Mouse (Mus musculus) intestine, embryonic 15.5 days (tissue): ENCODE data around the gene Pigo. TPM values are rescaled to one million over a fixed set of nuclear protein-coding genes. Genes with fewer than 3 reads are reported as not detected.
"Not testable (repeated sequence)": the region's sequence is repeated elsewhere in the genome, so short reads cannot be mapped to it uniquely, and the experiment has no call there.

Experiments used
- ATAC-seq: fragments of 200-750 bp; cut with Nextera tagmentation; 2 replicates; pipeline ENCODE4 v1.8.0; 2017; ENCODE audit warnings: moderate TSS enrichment, moderate library complexity
- H3K27ac ChIP-seq: fragments of 300-500 bp; sonication (generic); 2 replicates; pipeline ENCODE4 v1.5.1; 2015; ENCODE audit warnings: mild to moderate bottlenecking, inconsistent platforms
- H3K27me3 ChIP-seq: fragments of 300-500 bp; sonication (generic); replicated peaks from 2 replicates; pipeline ENCODE4 v1.6.1; 2015; ENCODE audit warnings: inconsistent platforms
- H3K36me3 ChIP-seq: fragments of 300-500 bp; sonication (generic); 2 replicates; pipeline ENCODE4 v1.6.1; 2015; ENCODE audit warnings: inconsistent platforms
- H3K4me1 ChIP-seq: fragments of 300-500 bp; sonication (generic); replicated peaks from 2 replicates; pipeline ENCODE4 v1.6.1; 2015; ENCODE audit warnings: inconsistent platforms
- H3K4me2 ChIP-seq: fragments of 300-500 bp; sonication (generic); replicated peaks from 2 replicates; pipeline ENCODE4 v1.6.1; 2015; ENCODE audit warnings: mild to moderate bottlenecking, inconsistent platforms
- H3K4me3 ChIP-seq: fragments of 300-500 bp; sonication (generic); replicated peaks from 2 replicates; pipeline ENCODE4 v1.5.1; 2015; ENCODE audit warnings: inconsistent platforms
- H3K9ac ChIP-seq: fragments of 300-500 bp; sonication (generic); 2 replicates; pipeline ENCODE4 v1.6.1; 2015; ENCODE audit warnings: inconsistent platforms
- H3K9me3 ChIP-seq: fragments of 300-500 bp; sonication (generic); 2 replicates; pipeline ENCODE4 v1.6.1; 2016; ENCODE audit warnings: inconsistent platforms
- WGBS: fragments of 180-500 bp; shearing (Covaris S2); methylation state at CpG from one replicate; pipeline ENCODE4 v1.1.7; 2015; 5-methylcytosine and 5-hydroxymethylcytosine counted together
- polyA plus RNA-seq: library from polyadenylated mRNA; unstranded; fragments of >200 nt; fragmentation: Nextera tagmentation; extraction: Ambion mirVana; gene quantifications from 2 replicates; pipeline ENCODE4 v1.2.1, GENCODE M21; 2015

Pigo gene
- polyA plus RNA-seq, 1 experiment from 2014 or later: 28.2 TPM

- ATAC-seq: peak; percentile 49; the same call in 1 of the 2 replicates
- not testable (repeated sequence) for H3K9ac ChIP-seq
- peaks cover 25% of the 10 kb centered on the region for H3K36me3 ChIP-seq
These were observed 45.2 kb downstream of the Pigo start for GRCm38 (mm10) chr4:42980467-42980866.

GRCm38 (mm10) chr4:42978062-42978461, 47.6 kb downstream of the Pigo start:
- H3K9ac ChIP-seq: no peak overlapping the region
- no peaks in the 10 kb centered on the region for H3K9me3 ChIP-seq
- H3K4me3 ChIP-seq: no peak overlapping the region
- H3K4me1 ChIP-seq: no peaks in the 10 kb centered on the region
- no peak for ATAC-seq
- H3K27ac ChIP-seq: no peak overlapping the region
- H3K36me3 ChIP-seq: peaks cover 8% of the 10 kb centered on the region
- no peak overlapping the region for H3K4me2 ChIP-seq
- no peaks in the 10 kb centered on the region for H3K27me3 ChIP-seq
- 93% methylated on average over 4 of the region's 4 CpGs for WGBS

More at GRCm38 (mm10) chr4:42980467-42980866, 45.2 kb downstream of the Pigo start:
- H3K4me2 ChIP-seq, H3K9me3 ChIP-seq, H3K4me3 ChIP-seq, H3K27ac ChIP-seq, H3K4me1 ChIP-seq, H3K27me3 ChIP-seq: not testable (repeated sequence)
- 91% methylated on average over 8 of the region's 8 CpGs for WGBS

- Histone ChIP-seq H3K4me1 (no peaks in the 10 kb centered on the region), H3K9ac (no peak overlapping the region), H3K4me2 (no peak overlapping the region), H3K9me3 (no peaks in the 10 kb centered on the region), H3K27ac (no peak overlapping the region), H3K36me3 (peaks cover 4% of the 10 kb centered on the region), H3K4me3 (no peak overlapping the region), H3K27me3 (no peaks in the 10 kb centered on the region)
- ATAC-seq: no peak
- 76% methylated on average over 5 of the region's 5 CpGs for WGBS
These were observed 51.8 kb downstream of the Pigo start for GRCm38 (mm10) chr4:42973868-42974267.

- no peak overlapping the region for H3K4me3 ChIP-seq
- WGBS: 60% methylated on average over 4 of the region's 4 CpGs
- no peak overlapping the region for H3K27ac ChIP-seq
- ATAC-seq: no peak
- no peak overlapping the region for H3K4me2 ChIP-seq
- H3K4me1 ChIP-seq: no peaks in the 10 kb centered on the region
- H3K36me3 ChIP-seq: no peaks in the 10 kb centered on the region
- no peaks in the 10 kb centered on the region for H3K9me3 ChIP-seq
- no peaks in the 10 kb centered on the region for H3K27me3 ChIP-seq
- no peak overlapping the region for H3K9ac ChIP-seq
These were observed 52.7 kb downstream of the Pigo start for GRCm38 (mm10) chr4:42972952-42973351.

GRCm38 (mm10) chr4:42969304-42969703, 56.3 kb downstream of the Pigo start, which contains the start of gene 1700022I11Rik:
Gene 1700022I11Rik, plus strand, starts transcription at chr4:42969604.
- Histone ChIP-seq H3K9me3 (no peaks in the 10 kb centered on the region), H3K27me3 (no peaks in the 10 kb centered on the region), H3K4me3 (no peak within 1 kb of the TSS), H3K36me3 (no peaks in the 10 kb centered on the region), H3K27ac (no peak within 1 kb of the TSS), H3K9ac (no peak within 1 kb of the TSS), H3K4me1 (no peaks in the 10 kb centered on the region), H3K4me2 (no peak within 1 kb of the TSS)
- 88% methylated on average over 4 of the region's 4 CpGs for WGBS
- ATAC-seq: no peak

Other genes starting within 250 kb of the Pigo start
- not detected in 2 replicates for gene Fam205a1, start 171.9 kb downstream of the Pigo start, polyA plus RNA-seq
- gene Gm12394, start 169.0 kb downstream of the Pigo start, polyA plus RNA-seq: 0.09 and 0.10 TPM in 2 replicates
- gene Fam205c, start 151.6 kb downstream of the Pigo start, polyA plus RNA-seq: 0.30 and 0.60 TPM in 2 replicates
- gene Phf24, start 109.2 kb downstream of the Pigo start, polyA plus RNA-seq: 0.82 and 1.6 TPM in 2 replicates
- 7.3 and 8.4 TPM in 2 replicates for gene Dnajb5, start 76.0 kb downstream of the Pigo start, polyA plus RNA-seq
- gene 1700022I11Rik, start 56.2 kb downstream of the Pigo start, polyA plus RNA-seq: 0.28 and 0.33 TPM in 2 replicates
- gene Vcp, start 25.3 kb downstream of the Pigo start, polyA plus RNA-seq: 461 and 483 TPM in 2 replicates
- 15.0 and 15.2 TPM in 2 replicates for gene Fancg, start 15.3 kb downstream of the Pigo start, polyA plus RNA-seq
- 318 and 334 TPM in 2 replicates for gene Stoml2, start 5.9 kb upstream of the Pigo start, polyA plus RNA-seq
- 7.8 and 7.9 TPM in 2 replicates for gene Fam214b, start 20.4 kb upstream of the Pigo start, polyA plus RNA-seq
- 6.0 and 6.1 TPM in 2 replicates for gene Unc13b, start 33.1 kb upstream of the Pigo start, polyA plus RNA-seq
- 0.85 and 1.1 TPM in 2 replicates for gene Atp8b5, start 241.3 kb upstream of the Pigo start, polyA plus RNA-seq